Mouse (Mus musculus) erythroblast, adult 5-6 weeks (primary cell): ENCODE measurements around the gene Sppl2b. TPM values are rescaled to one million over a fixed set of nuclear protein-coding genes. Genes with fewer than 3 reads are reported as not detected.
"Not testable (repeated sequence)": the region's sequence is repeated elsewhere in the genome, so short reads cannot be mapped to it uniquely, and the experiment has no call there.

ENCODE experiments used
- ATAC-seq: replicated peaks from 2 replicates; pipeline ENCODE4 v1.8.0; 2016; ENCODE audit warnings: moderate number of reproducible peaks, mild to moderate bottlenecking, moderate TSS enrichment, inconsistent platforms; ENCODE audit not compliant: poor library complexity, low FRiP score, severe bottlenecking
- total RNA-seq, 2 experiments: library from RNA; stranded (forward) in 1 of 2; stranded (reverse) in 1 of 2; fragments of 150-400 nt in 1 of 2; fragments of 200-764, 138-1000 nt in 1 of 2; gene quantifications; 2 replicates each; pipeline versions ENCODE4 v1.2.3 to v1.2.4; 2015 to 2017; ENCODE audit warnings: low replicate concordance in 2 of 2

Gene Sppl2b
- total RNA-seq, 2 experiments from 2014 or later, result 274 to 343 TPM

DNA sequence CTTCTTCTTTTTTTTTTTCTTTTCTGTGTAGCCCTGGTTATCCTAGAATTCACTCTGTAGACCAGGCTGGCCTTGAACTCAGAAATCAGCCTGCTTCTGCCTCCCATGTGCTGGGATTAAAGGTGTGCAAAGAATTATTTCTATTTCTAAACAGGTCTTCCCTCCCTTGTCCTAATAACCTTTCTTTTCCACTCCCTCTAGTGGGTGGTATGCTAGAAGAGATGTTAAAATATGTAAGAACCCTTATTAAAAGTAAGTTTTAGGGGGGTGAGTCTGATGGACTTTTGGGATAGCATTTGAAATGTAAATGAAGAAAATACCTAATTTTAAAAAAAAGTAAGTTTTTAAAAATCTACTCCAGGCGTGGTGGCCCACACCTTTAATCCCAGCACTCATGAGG, 31.8 kb upstream of the Sppl2b start:
- ATAC-seq, result no peak

DNA sequence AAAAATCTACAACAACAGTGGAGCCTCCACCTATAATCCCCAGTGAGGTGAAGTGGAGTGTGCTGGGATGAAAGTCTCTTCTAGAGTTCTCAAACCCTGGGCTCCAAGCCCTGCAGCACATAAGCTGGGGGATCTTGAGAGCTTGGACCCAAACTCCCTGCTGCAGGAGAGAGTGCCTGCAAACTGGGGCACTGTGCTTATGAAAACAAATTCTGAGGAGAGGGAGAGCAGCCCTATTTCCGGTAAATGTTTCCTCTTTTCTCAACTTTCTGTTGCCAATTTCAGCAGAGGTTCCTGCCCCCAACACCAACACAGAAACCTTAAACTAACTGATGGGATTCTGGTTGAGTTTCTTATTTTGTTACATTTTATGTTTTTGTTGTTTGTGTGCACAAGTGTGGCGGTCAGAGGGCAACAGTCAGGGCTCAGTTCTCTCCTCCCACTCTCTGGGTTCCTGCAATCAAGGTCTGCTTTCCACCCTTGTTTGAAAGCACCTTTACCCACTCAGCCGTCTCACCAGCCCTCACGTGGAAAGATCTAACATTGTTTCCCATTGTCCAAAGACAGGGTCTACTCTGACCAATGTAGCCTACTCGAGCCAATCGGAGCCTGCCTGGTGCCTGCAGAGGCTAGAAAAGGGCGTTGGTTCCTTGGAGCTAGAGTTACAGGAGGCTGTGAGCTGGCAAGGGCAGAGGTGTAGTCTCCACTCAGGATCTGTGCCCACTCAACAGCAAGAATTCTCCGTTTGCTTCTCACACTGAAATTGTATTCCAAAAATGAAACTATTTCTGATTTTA, 31.0 kb upstream of the Sppl2b start:
- peak; percentile 48 for ATAC-seq

DNA sequence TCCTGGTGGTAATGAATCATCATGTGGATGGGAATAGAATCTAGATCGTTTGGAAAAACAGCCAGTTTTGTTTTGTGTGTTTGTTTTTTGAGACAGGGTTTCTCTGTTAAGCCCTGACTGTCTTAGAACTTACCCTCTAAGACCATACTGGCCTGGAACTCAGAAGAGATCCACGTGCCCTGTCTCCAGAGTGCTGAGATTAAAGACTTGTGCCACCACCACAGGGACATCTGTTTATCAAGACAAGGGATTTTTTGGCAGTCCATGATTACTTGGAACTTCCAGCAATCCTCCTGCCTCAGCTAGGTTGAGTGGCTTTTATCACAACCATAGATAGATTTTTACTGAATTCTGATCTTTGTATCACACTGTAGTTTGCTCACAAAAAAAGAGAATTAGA, 30.2 kb upstream of the Sppl2b start:
- ATAC-seq, result no peak

DNA sequence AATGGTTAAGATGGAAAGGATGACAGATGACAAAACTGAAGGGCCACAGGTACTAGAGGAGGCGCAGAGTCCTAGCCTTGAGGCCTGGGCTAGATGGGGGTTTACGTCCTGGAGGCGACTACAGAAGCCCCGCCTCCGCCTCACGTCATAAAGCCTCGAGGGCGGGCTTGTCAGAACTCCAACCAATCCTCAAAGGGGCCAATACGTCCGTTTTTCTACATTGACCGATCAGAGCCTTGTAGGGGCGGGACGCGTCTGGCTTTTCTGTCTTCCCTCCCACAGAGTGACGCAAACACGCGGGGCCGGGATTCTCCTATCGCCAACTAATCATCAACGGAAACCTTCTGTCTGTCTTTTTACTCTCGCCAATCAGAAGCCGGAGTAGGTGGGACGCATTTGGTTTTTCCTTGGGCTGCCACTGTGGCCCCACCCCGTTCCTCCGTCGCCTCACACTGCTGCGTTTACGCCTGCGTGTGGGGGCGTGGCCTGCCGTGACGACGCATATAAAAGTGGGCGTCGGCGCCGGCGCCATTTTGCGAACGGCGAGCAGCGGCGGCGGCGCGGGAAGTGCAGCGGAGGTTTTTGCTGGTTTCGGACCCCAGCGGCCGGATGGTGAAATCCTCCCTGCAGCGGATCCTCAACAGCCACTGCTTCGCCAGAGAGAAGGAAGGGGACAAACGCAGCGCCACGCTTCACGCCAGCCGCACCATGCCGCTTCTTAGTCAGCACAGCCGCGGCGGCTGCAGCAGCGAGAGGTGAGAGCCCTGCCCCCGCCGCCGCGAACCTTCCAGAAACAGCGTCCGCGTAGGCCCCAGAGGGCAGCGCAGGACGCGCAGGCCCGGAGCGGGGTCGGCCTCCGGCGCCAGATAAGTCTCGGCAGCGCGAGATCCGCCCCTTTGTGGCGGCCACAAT, 28.7 kb upstream of the Sppl2b start, which contains the start of gene Oaz1:
Gene Oaz1, plus strand, starts transcription at position 506 of the 912 bp plus-strand sequence.
- peak; percentile 84 for ATAC-seq

- ATAC-seq, result no peak
Measured at GRCm38 (mm10) chr10:80827063-80827869, 27.8 kb upstream of the Sppl2b start.

- ATAC-seq, result no peak
Measured at GRCm38 (mm10) chr10:80827870-80828420, 27.1 kb upstream of the Sppl2b start.

DNA sequence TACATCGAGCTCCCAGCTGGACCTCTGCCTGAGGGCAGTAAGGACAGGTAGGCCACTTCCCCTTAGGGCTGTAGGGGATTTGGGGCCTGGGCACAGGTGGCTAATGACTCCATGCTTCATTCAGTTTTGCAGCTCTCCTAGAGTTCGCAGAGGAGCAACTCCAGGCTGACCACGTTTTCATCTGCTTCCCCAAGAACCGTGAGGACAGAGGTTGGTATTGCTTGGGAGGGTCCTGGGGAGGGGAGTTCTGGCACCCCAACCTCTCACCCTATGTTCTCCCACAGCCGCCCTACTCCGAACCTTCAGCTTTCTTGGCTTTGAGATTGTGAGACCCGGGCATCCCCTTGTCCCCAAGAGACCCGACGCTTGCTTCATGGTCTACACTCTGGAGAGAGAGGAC, 26.5 kb upstream of the Sppl2b start:
- not testable (repeated sequence) for ATAC-seq

DNA sequence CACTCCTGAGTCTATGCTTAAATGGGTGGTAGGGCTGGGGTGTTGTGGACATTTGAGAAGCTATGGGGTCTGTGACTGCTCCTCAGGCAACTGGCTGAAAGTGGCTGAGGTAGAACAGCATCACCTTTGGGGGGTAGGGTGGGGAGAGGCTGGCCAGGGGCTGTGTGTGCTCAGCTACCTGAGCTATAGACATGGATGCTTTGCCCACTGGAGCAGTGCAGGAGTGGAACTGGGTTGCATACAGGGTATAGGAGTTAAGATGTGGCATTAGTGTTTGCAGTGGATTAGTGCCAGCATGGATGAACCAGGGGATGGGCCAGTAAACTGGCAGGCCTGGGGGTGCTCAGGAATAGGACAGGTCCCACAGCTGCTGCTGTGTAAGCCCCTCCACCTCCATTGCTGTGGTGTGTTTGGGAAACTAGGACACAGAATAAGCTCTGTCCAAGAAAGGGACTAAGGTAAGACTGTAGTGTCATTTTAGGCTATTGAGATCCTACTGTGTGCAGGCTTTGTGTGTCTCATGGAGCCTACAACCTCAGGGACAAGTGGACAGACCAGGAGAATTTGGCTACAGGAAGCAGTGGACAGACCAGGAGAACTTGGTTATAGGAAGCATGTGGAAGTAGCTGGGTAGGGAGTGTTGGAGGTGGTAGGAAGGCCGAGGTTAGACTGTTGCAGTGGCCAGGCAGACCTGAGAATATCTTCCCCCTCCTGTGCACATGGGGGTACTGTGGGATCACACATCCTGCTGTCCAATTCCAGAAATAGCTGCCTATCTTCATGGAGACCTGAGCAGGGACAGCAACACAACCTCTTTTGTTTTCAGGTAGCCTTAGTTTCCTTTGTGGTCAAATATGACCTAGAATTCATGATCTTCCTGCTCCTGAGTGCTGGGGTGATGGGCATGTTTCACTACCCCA, 25.5 kb upstream of the Sppl2b start:
- ATAC-seq, result no peak

- ATAC-seq, result no peak
Measured at GRCm38 (mm10) chr10:80831136-80831535, 23.9 kb upstream of the Sppl2b start.

- ATAC-seq, result no peak
Measured at GRCm38 (mm10) chr10:80832818-80833217, 22.3 kb upstream of the Sppl2b start.

DNA sequence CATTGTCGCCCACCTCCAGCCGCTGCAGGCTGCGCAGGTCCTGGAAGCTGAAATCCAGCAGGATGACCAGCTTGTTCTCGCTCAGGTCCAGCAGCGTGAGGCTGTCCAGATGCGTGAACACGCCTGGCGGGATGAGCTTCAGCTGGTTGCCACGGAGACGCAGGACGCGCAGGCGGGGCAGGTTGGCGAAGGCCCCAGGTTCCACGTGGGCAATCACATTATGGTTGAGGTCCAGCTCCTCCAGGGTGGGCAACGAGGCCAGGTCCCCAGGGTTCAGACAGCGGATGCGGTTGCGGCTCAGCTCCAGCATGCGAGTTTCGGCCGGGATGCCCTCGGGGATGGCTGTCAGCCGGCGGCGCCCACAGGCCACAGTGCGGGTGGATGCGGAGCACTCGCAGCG, 19.5 kb upstream of the Sppl2b start:
- no peak for ATAC-seq

DNA sequence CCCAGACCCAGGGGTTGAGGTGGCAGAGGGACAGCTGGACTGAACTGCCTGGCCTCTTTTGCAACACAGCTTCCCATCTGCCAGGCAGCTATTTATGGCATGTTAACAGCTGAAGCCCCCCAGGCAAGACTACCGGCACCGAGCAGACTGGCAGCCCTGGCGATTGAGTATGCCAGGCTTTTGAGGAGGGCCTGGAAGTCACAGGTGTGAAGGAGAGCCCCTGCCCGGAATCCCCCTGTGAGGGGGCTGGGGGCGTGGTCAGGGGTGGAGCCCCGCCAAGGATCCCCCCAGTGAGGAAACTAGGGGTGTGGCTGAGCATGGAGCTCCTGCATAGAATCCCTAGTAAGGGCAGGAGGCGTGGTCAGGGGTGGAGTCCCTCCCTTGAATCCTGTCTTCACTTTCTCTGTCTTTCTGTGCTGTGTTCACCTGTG, 18.1 kb upstream of the Sppl2b start:
- no peak for ATAC-seq

DNA sequence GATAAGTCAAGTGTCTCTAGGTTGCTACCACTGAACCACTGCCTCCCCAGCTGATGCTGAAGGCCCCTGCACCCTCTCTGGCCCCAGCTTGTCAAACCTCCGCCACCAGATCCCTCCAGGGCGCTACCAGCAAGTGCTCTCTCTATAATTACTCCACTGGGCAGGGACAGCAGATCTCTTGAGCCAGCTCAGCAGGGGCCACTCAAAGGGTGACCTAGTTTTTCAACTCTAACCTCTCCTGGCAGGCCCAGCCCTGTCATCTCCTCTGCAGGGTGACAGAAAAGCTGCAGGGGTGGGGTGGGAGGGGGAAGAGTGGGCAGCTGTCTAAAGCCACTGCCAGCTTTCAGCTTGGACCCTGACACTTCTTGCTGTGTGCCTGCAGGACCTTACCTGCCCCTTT, 17.2 kb upstream of the Sppl2b start:
- no peak for ATAC-seq

DNA sequence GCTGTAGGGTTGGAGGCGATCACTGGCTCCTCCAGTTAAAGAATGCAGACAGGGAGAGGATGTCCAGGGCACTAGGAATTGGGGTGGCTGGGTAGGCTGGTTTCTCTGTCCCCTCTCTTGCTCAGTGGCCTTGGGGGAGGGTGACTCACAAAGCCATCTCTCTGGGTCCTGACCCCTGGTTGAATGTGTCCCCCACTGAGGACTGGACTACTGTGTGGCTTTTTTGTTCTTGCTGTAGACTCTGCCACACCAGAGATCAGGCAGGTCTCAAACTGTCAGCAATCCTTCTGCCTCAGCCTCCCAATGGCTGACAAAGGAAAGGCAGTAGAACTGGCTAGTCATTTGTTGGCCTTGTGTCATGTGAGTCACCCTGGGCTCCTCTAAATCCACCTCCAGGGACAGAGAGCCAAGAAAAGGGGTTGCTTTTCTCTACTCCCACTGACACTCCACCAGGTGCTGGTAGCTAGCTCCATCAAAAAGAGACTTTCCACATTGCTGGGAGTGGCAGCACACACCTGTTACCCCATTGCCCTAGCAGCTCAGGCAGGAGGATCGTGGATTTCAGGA, 16.6 kb upstream of the Sppl2b start:
- ATAC-seq, result no peak

DNA sequence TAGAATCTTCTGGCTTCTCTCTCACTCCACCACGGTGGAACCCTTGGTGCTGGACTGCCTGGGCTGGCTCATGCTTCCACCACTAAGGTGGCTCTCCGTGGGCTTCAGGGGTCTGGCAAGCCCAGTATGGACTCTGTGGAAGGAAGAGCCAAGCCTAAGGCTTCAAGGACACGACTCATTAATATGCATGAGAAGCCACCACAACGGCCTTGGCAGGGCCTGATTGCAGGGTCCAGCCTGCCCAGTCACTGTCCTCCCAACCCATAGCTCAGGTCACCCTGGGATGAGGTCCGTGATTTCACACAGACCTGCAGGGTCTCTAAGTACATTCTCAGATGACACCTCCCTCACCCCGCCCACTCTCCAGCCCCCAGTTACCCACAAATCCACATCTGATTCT, 15.2 kb upstream of the Sppl2b start:
- ATAC-seq, result no peak

DNA sequence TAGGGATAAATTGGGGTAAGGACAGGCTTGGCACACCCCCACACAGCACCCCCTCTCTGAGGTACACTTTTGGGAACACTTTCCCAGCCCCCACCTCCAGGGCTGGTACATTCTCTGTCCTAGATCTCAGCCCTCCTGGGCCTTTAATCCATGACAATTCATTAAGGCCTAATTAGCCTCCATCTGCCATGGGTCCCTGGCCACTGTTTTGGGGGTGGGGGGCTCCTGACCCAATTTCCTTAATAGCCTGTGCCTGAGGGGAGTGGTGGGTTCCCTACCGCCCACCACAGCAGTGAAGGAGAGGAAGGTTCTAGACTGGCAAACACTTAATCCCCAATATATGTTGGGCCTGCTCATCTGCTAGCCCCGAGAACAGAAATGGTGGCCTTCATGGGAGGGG, 13.4 kb upstream of the Sppl2b start:
- no peak for ATAC-seq

GRCm38 (mm10) chr10:80842334-80842733, 12.7 kb upstream of the Sppl2b start:
- ATAC-seq, result no peak
